Mouse (Mus musculus) brain, embryonic 14.5 days (tissue): ENCODE data around the gene Ano6.

Experiments
- CTCF ChIP-seq: fragments of 200-500 bp; IDR thresholded peaks from 2 replicates; pipeline ENCODE4 v1.5.1; 2012; ENCODE audit warnings: inconsistent platforms, mild to moderate bottlenecking, moderate library complexity, borderline replicate concordance; ENCODE audit not compliant: insufficient read depth, insufficient read length; ENCODE audit errors: extremely low read depth
- POLR2A ChIP-seq: fragments of 200-500 bp; IDR thresholded peaks from 2 replicates; pipeline ENCODE4 v1.6.1; 2012; ENCODE audit warnings: mild to moderate bottlenecking, inconsistent platforms, borderline replicate concordance; ENCODE audit not compliant: poor library complexity, insufficient read depth, insufficient read length, severe bottlenecking; ENCODE audit errors: extremely low read depth

- TF ChIP-seq POLR2A (no peak), CTCF (no peak)
Measured at GRCm38 (mm10) chr15:95869611-95870010, 79.0 kb downstream of the Ano6 start.
